Mouse (Mus musculus) embryonic facial prominence, embryonic 13.5 days (tissue): ENCODE results near the gene Polr2h. TPM values are rescaled to one million over a fixed set of nuclear protein-coding genes. Genes with fewer than 3 reads are reported as not detected.

Experiments used
- ATAC-seq: fragments of 200-750 bp; cut with Nextera tagmentation; 2 replicates; pipeline ENCODE4 v1.8.0; 2017; ENCODE audit warnings: low read depth; ENCODE audit not compliant: insufficient number of reproducible peaks, insufficient read depth, low FRiP score, low TSS enrichment
- H3K27ac ChIP-seq: fragments of 300-500 bp; sonication (generic); 2 replicates; pipeline ENCODE4 v1.5.1; 2015; ENCODE audit warnings: moderate library complexity, mild to moderate bottlenecking, inconsistent platforms
- H3K27me3 ChIP-seq: fragments of 300-500 bp; sonication (generic); 2 replicates; pipeline ENCODE4 v1.6.1; 2015; ENCODE audit warnings: mild to moderate bottlenecking, inconsistent platforms
- H3K36me3 ChIP-seq: fragments of 300-500 bp; sonication (generic); 2 replicates; pipeline ENCODE4 v1.6.1; 2015; ENCODE audit warnings: mild to moderate bottlenecking, inconsistent platforms
- H3K4me1 ChIP-seq: fragments of 300-500 bp; sonication (generic); 2 replicates; pipeline ENCODE4 v1.6.1; 2015; ENCODE audit warnings: inconsistent platforms
- H3K4me2 ChIP-seq: fragments of 300-500 bp; sonication (generic); 2 replicates; pipeline ENCODE4 v1.6.1; 2015; ENCODE audit warnings: moderate library complexity, mild to moderate bottlenecking, inconsistent platforms
- H3K4me3 ChIP-seq: fragments of 300-500 bp; sonication (generic); 2 replicates; pipeline ENCODE4 v1.5.1; 2015; ENCODE audit warnings: mild to moderate bottlenecking, inconsistent platforms
- H3K9ac ChIP-seq: fragments of 300-500 bp; sonication (generic); 2 replicates; pipeline ENCODE4 v1.6.1; 2015; ENCODE audit warnings: mild to moderate bottlenecking, inconsistent platforms
- H3K9me3 ChIP-seq: fragments of 300-500 bp; sonication (generic); 2 replicates; pipeline ENCODE4 v1.6.1; 2016; ENCODE audit warnings: inconsistent platforms
- WGBS: fragments of 180-500 bp; shearing (Covaris S2); methylation state at CpG from one replicate; pipeline ENCODE4 v1.1.7; 2015; ENCODE audit warnings: mixed read lengths; 5-methylcytosine and 5-hydroxymethylcytosine counted together
- polyA plus RNA-seq: library from polyadenylated mRNA; unstranded; fragments of >200 nt; fragmentation: Nextera tagmentation; extraction: Ambion mirVana; gene quantifications from 2 replicates; pipeline ENCODE4 v1.2.1, GENCODE M21; 2015

Polr2h gene
- polyA plus RNA-seq, 1 experiment from 2014 or later: 110 TPM

- Histone ChIP-seq H3K36me3 (peaks cover 87% of the 10 kb centered on the region), H3K27ac (no peak overlapping the region), H3K4me1 (peaks cover 25% of the 10 kb centered on the region), H3K27me3 (no peaks in the 10 kb centered on the region), H3K4me2 (no peak overlapping the region), H3K9ac (no peak overlapping the region), H3K9me3 (no peaks in the 10 kb centered on the region), H3K4me3 (no peak overlapping the region)
- no peak for ATAC-seq
- WGBS: 85% methylated on average over 10 of the region's 10 CpGs
Measured at GRCm38 (mm10) chr16:20677974-20678675, 39.3 kb upstream of the Polr2h start.

- H3K9me3 ChIP-seq: no peaks in the 10 kb centered on the region
- 86% methylated on average over 3 of the region's 3 CpGs for WGBS
- peaks cover 64% of the 10 kb centered on the region for H3K36me3 ChIP-seq
- H3K27ac ChIP-seq: no peak overlapping the region
- peaks cover 22% of the 10 kb centered on the region for H3K4me1 ChIP-seq
- ATAC-seq: no peak
- H3K4me3 ChIP-seq: no peak overlapping the region
- H3K4me2 ChIP-seq: no peak overlapping the region
- H3K9ac ChIP-seq: no peak overlapping the region
- peaks cover under 1% of the 10 kb centered on the region; the same call in 1 of the 2 replicates for H3K27me3 ChIP-seq
Measured at GRCm38 (mm10) chr16:20690774-20691173, 26.7 kb upstream of the Polr2h start.

GRCm38 (mm10) chr16:20691617-20692016 lies 25.8 kb upstream of the Polr2h start:
- Histone ChIP-seq H3K9me3 (no peaks in the 10 kb centered on the region), H3K4me3 (no peak overlapping the region), H3K4me1 (peaks cover 29% of the 10 kb centered on the region), H3K36me3 (peaks cover 55% of the 10 kb centered on the region), H3K27ac (no peak overlapping the region), H3K27me3 (peaks cover 6% of the 10 kb centered on the region; the same call in 1 of the 2 replicates), H3K4me2 (no peak overlapping the region), H3K9ac (no peak overlapping the region)
- WGBS: 60% methylated on average over 1 of the region's 1 CpGs
- ATAC-seq: no peak

- peak overlapping the region; percentile 83 for H3K4me2 ChIP-seq
- H3K27me3 ChIP-seq: peaks cover 6% of the 10 kb centered on the region; the same call in 1 of the 2 replicates
- 0 out of 2 replicates have a peak overlapping the region, but pooled peaks have one; percentile 0 for H3K9ac ChIP-seq
- H3K27ac ChIP-seq: no peak overlapping the region
- peak overlapping the region; percentile 63 for H3K4me3 ChIP-seq
- peaks cover 29% of the 10 kb centered on the region for H3K4me1 ChIP-seq
- 44% methylated on average over 16 of the region's 16 CpGs for WGBS
- no peaks in the 10 kb centered on the region for H3K9me3 ChIP-seq
- ATAC-seq: no peak
- H3K36me3 ChIP-seq: peaks cover 47% of the 10 kb centered on the region
Measured at GRCm38 (mm10) chr16:20692241-20692965, 25.1 kb upstream of the Polr2h start.

- Histone ChIP-seq H3K4me2 (peak within 1 kb of the TSS; percentile 83), H3K4me1 (peaks cover 29% of the 10 kb centered on the region), H3K36me3 (peaks cover 39% of the 10 kb centered on the region), H3K9ac (peak within 1 kb of the TSS; percentile 75), H3K27me3 (peaks cover 6% of the 10 kb centered on the region; the same call in 1 of the 2 replicates), H3K9me3 (no peaks in the 10 kb centered on the region), H3K27ac (peak within 1 kb of the TSS; percentile 87), H3K4me3 (peak within 1 kb of the TSS; percentile 63)
- WGBS: under 1% methylated on average over 35 of the region's 37 CpGs
- ATAC-seq: peak; percentile 86
Measured at GRCm38 (mm10) chr16:20693111-20693701, 24.3 kb upstream of the Polr2h start, which contains the start of gene Fam131a. Gene Fam131a, plus strand, starts transcription at chr16:20693241.

- Histone ChIP-seq H3K36me3 (peaks cover 31% of the 10 kb centered on the region), H3K27me3 (peaks cover 6% of the 10 kb centered on the region; the same call in 1 of the 2 replicates), H3K9me3 (no peaks in the 10 kb centered on the region), H3K9ac (no peak overlapping the region), H3K27ac (no peak overlapping the region), H3K4me2 (peak overlapping the region; percentile 77; the same call in 1 of the 2 replicates), H3K4me3 (no peak overlapping the region), H3K4me1 (peaks cover 29% of the 10 kb centered on the region)
- no peak for ATAC-seq
- 70% methylated on average over 8 of the region's 8 CpGs for whole genome bisulfite sequencing
Measured at GRCm38 (mm10) chr16:20694781-20695180, 22.7 kb upstream of the Polr2h start.

GRCm38 (mm10) chr16:20695622-20696323 lies 21.7 kb upstream of the Polr2h start:
- peaks cover 25% of the 10 kb centered on the region for H3K36me3 ChIP-seq
- H3K4me3 ChIP-seq: peak overlapping the region; percentile 43
- peak overlapping the region; percentile 77 for H3K4me2 ChIP-seq
- WGBS: 2% methylated on average over 46 of the region's 46 CpGs
- H3K4me1 ChIP-seq: peaks cover 29% of the 10 kb centered on the region
- H3K9me3 ChIP-seq: no peaks in the 10 kb centered on the region
- ATAC-seq: peak; percentile 56
- peaks cover 6% of the 10 kb centered on the region; the same call in 1 of the 2 replicates for H3K27me3 ChIP-seq
- peak overlapping the region; percentile 71 for H3K9ac ChIP-seq
- no peak overlapping the region for H3K27ac ChIP-seq

GRCm38 (mm10) chr16:20699266-20699665 lies 18.2 kb upstream of the Polr2h start:
- ATAC-seq: no peak
- peaks cover 24% of the 10 kb centered on the region for H3K36me3 ChIP-seq
- WGBS: 77% methylated on average over 5 of the region's 5 CpGs
- no peak overlapping the region for H3K9ac ChIP-seq
- H3K27me3 ChIP-seq: peaks cover 6% of the 10 kb centered on the region; the same call in 1 of the 2 replicates
- H3K4me1 ChIP-seq: peaks cover 31% of the 10 kb centered on the region
- no peak overlapping the region for H3K4me3 ChIP-seq
- no peak overlapping the region for H3K27ac ChIP-seq
- H3K4me2 ChIP-seq: no peak overlapping the region
- no peaks in the 10 kb centered on the region for H3K9me3 ChIP-seq

GRCm38 (mm10) chr16:20700036-20700435 lies 17.4 kb upstream of the Polr2h start:
- H3K9ac ChIP-seq: 0 out of 2 replicates have a peak overlapping the region, but pooled peaks have one; percentile 17
- no peak overlapping the region for H3K4me3 ChIP-seq
- H3K27ac ChIP-seq: no peak overlapping the region
- H3K36me3 ChIP-seq: peaks cover 26% of the 10 kb centered on the region
- no peak for ATAC-seq
- peaks cover 27% of the 10 kb centered on the region for H3K4me1 ChIP-seq
- H3K4me2 ChIP-seq: no peak overlapping the region
- 37% methylated on average over 5 of the region's 5 CpGs for WGBS
- H3K9me3 ChIP-seq: no peaks in the 10 kb centered on the region
- peaks cover 6% of the 10 kb centered on the region; the same call in 1 of the 2 replicates for H3K27me3 ChIP-seq

GRCm38 (mm10) chr16:20701316-20701715 lies 16.1 kb upstream of the Polr2h start:
- Histone ChIP-seq H3K4me2 (0 out of 2 replicates have a peak overlapping the region, but pooled peaks have one; percentile 36), H3K9ac (peak overlapping the region; percentile 52), H3K36me3 (peaks cover 38% of the 10 kb centered on the region), H3K4me1 (peaks cover 19% of the 10 kb centered on the region), H3K9me3 (no peaks in the 10 kb centered on the region), H3K27me3 (peaks cover under 1% of the 10 kb centered on the region; the same call in 1 of the 2 replicates), H3K4me3 (no peak overlapping the region), H3K27ac (peak overlapping the region; percentile 81)
- ATAC-seq: peak; percentile 28; the same call in 1 of the 2 replicates
- 55% methylated on average over 7 of the region's 7 CpGs for WGBS
